ENCODE assay signal across 29 mouse cellular contexts in genomic region chr4:134617779-134618178, GRCm38 (mm10).
DNase-seq lines count a peak whose midpoint lies in the region; ATAC-seq and TF ChIP-seq lines count a peak whose summit lies in the region.
"Had no signal": no experiment of that assay in that cellular context is flagged by ENCODE, and none has a peak within 500 bp of the region (broad histone marks: within the 10 kb centered on the region; RNA-seq: fewer than 3 reads in every experiment).

No protein-coding gene starts in this region.

- H3K36me3 ChIP-seq in forebrain, embryonic 10.5 days (replicated peaks): no peaks in the 10 kb centered on the region
- H3K36me3 ChIP-seq in forebrain, embryonic 14.5 days (ENCODE audit: control insufficient read depth, insufficient read depth, low read length): no peaks in the 10 kb centered on the region
- no peaks in the 10 kb centered on the region for H3K36me3 ChIP-seq in heart, embryonic 14.5 days (ENCODE audit: control insufficient read depth, insufficient read depth, low read length)
- no peaks in the 10 kb centered on the region for H3K36me3 ChIP-seq in C2C12 (ENCODE audit: control insufficient read depth, insufficient read depth)
- no peaks in the 10 kb centered on the region for H3K36me3 ChIP-seq in embryonic facial prominence, embryonic 15.5 days
- H3K36me3 ChIP-seq: hindbrain, embryonic 13.5 days; limb, embryonic 12.5 days; lung, embryonic 15.5 days; neural tube, embryonic 15.5 days had no signal

- H3K9ac ChIP-seq in forebrain, embryonic 14.5 days (ENCODE audit: low read length): no peak overlapping the region
- no peak overlapping the region for H3K9ac ChIP-seq in heart, embryonic 14.5 days (ENCODE audit: low read length)
- no peak overlapping the region for H3K9ac ChIP-seq in embryonic facial prominence, embryonic 15.5 days
- H3K9ac ChIP-seq: forebrain, embryonic 13.5 days; hindbrain, embryonic 13.5 days; limb, embryonic 12.5 days; lung, embryonic 15.5 days; neural tube, embryonic 15.5 days had no signal

- no peak overlapping the region for H3K4me3 ChIP-seq in forebrain, embryonic 10.5 days
- no peak overlapping the region for H3K4me3 ChIP-seq in forebrain, embryonic 14.5 days (ENCODE audit: low read depth, low read length)
- H3K4me3 ChIP-seq in heart, embryonic 14.5 days (ENCODE audit: control insufficient read depth in 1 of 2, insufficient read depth in 1 of 2, low read depth in 1 of 2, low read length in 2 of 2): no peak overlapping the region
- no peak overlapping the region for H3K4me3 ChIP-seq in C2C12 (ENCODE audit: insufficient read depth, poor library complexity, severe bottlenecking)
- H3K4me3 ChIP-seq in embryonic facial prominence, embryonic 15.5 days (replicated peaks): no peak overlapping the region
- H3K4me3 ChIP-seq: erythroblast, embryonic 14.5 days; forebrain, embryonic 13.5 days; hindbrain, embryonic 13.5 days; limb, embryonic 12.5 days; lung, embryonic 15.5 days; neural tube, embryonic 15.5 days had no signal

- TF ChIP-seq CTCF in C2C12 (IDR thresholded peaks at IDR 0.05; ENCODE audit: control insufficient read depth, insufficient read depth, insufficient read length): no peak

- no peak overlapping the region for H3ac ChIP-seq in C2C12 (ENCODE audit: control insufficient read depth, insufficient read length, low read depth)

- peaks cover 55% of the 10 kb centered on the region for H3K4me1 ChIP-seq in forebrain, embryonic 10.5 days
- peaks cover 10% of the 10 kb centered on the region for H3K4me1 ChIP-seq in forebrain, embryonic 14.5 days (ENCODE audit: control insufficient read depth, insufficient read depth, low read length)
- peaks cover 7 to 9% of the 10 kb centered on the region in 2 experiments; a peak in 2 of 4 replicates for H3K4me1 ChIP-seq in heart, embryonic 14.5 days (ENCODE audit: control insufficient read depth in 2 of 2, insufficient read depth in 2 of 2, low read length in 2 of 2)
- H3K4me1 ChIP-seq in embryonic facial prominence, embryonic 15.5 days: peaks cover 6% of the 10 kb centered on the region; the same call in 1 of the 2 replicates
- H3K4me1 ChIP-seq: limb, embryonic 12.5 days; lung, embryonic 15.5 days had no signal

- peak overlapping the region; percentile 48 for H3K27ac ChIP-seq in forebrain, embryonic 10.5 days
- no peak overlapping the region for H3K27ac ChIP-seq in forebrain, embryonic 14.5 days (ENCODE audit: low read depth, low read length)
- peak overlapping the region; percentile 0 to 12; a peak in 1 of 4 replicates for H3K27ac ChIP-seq in heart, embryonic 14.5 days (replicated peaks in 1 of 2; ENCODE audit: control insufficient read depth in 1 of 2, insufficient read depth in 1 of 2, low read depth in 2 of 2, low read length in 2 of 2)
- no peak overlapping the region for H3K27ac ChIP-seq in embryonic facial prominence, embryonic 15.5 days (replicated peaks)
- H3K27ac ChIP-seq: forebrain, embryonic 13.5 days; hindbrain, embryonic 13.5 days; limb, embryonic 12.5 days; lung, embryonic 15.5 days; neural tube, embryonic 15.5 days; stomach, postnatal 0 days had no signal

- no peaks in the 10 kb centered on the region for H3K9me3 ChIP-seq in forebrain, embryonic 10.5 days
- no peaks in the 10 kb centered on the region for H3K9me3 ChIP-seq in forebrain, embryonic 14.5 days (replicated peaks; ENCODE audit: control insufficient read depth, low read length)
- 0 out of 2 replicates have a peak, but pooled peaks cover 3% of the 10 kb centered on the region for H3K9me3 ChIP-seq in heart, embryonic 14.5 days (ENCODE audit: control insufficient read depth, low read length)
- no peaks in the 10 kb centered on the region for H3K9me3 ChIP-seq in embryonic facial prominence, embryonic 15.5 days (replicated peaks)
- H3K9me3 ChIP-seq: forebrain, embryonic 13.5 days; hindbrain, embryonic 13.5 days; limb, embryonic 12.5 days; lung, embryonic 15.5 days; neural tube, embryonic 15.5 days had no signal

- no peaks in the 10 kb centered on the region for H3K79me3 ChIP-seq in C2C12 (ENCODE audit: low read depth)

- intact Hi-C loops in heart, postnatal 25 days (cut with DNase I): no loop called here

- ATAC-seq in forebrain, embryonic 14.5 days: no peak
- ATAC-seq in heart, embryonic 14.5 days (ENCODE audit: insufficient number of reproducible peaks, insufficient read depth, low FRiP score, low read depth): no peak
- peak; percentile 44; the same call in 1 of the 2 replicates for ATAC-seq in embryonic facial prominence, embryonic 15.5 days (ENCODE audit: insufficient number of reproducible peaks, low FRiP score, low TSS enrichment, low read depth)
- ATAC-seq in erythroblast, adult 5-6 weeks (replicated peaks; ENCODE audit: low FRiP score, poor library complexity, severe bottlenecking): no peak
- ATAC-seq: CD4-positive, CD25-positive, alpha-beta regulatory T cell, adult 4 months; forebrain, embryonic 13.5 days; intestine, postnatal 0 days had no signal

- WGBS in forebrain, embryonic 10.5 days: 87% methylated on average over 4 of the region's 4 CpGs
- WGBS in forebrain, embryonic 14.5 days: 86% methylated on average over 4 of the region's 4 CpGs
- WGBS in heart, embryonic 14.5 days: 47% methylated on average over 4 of the region's 4 CpGs
- WGBS in embryonic facial prominence, embryonic 15.5 days: 78% methylated on average over 4 of the region's 4 CpGs

- DNase-seq in forebrain, embryonic 10.5 days (ENCODE audit: extremely low spot score, low spot score): no peak
- DNase-seq in forebrain, embryonic 14.5 days (ENCODE audit: low spot score): no peak
- DNase-seq in heart, postnatal 25 days (ENCODE audit: low spot score): no peak
- DNase-seq in layer of hippocampus, adult 11-12 months (ENCODE audit: low spot score): no peak
- DNase-seq: adrenal gland, postnatal 14 days; cerebellum, adult 18-20 months; gastrocnemius, postnatal 25 days; heart, postnatal 36 days; kidney, adult 9 months; kidney, postnatal 10 days; layer of hippocampus, adult 9-11 months; midbrain, embryonic 14.5 days; right cerebral cortex, postnatal 4 days; thymus, adult 18-20 months; thymus, postnatal 25 days had no signal

- no peaks in the 10 kb centered on the region for H3K27me3 ChIP-seq in forebrain, embryonic 10.5 days (ENCODE audit: poor library complexity, severe bottlenecking)
- no peaks in the 10 kb centered on the region for H3K27me3 ChIP-seq in forebrain, embryonic 14.5 days (replicated peaks; ENCODE audit: control insufficient read depth, insufficient read depth, low read length)
- no peaks in the 10 kb centered on the region for H3K27me3 ChIP-seq in heart, embryonic 14.5 days (ENCODE audit: control insufficient read depth, insufficient read depth, low read length)
- no peaks in the 10 kb centered on the region for H3K27me3 ChIP-seq in C2C12 (ENCODE audit: control insufficient read depth, insufficient read depth, insufficient read length)
- H3K27me3 ChIP-seq in embryonic facial prominence, embryonic 15.5 days: no peaks in the 10 kb centered on the region
- H3K27me3 ChIP-seq: forebrain, embryonic 13.5 days; limb, embryonic 12.5 days; lung, embryonic 15.5 days; neural tube, embryonic 15.5 days had no signal

- H3K79me2 ChIP-seq in C2C12 (ENCODE audit: control insufficient read depth, insufficient read depth): no peaks in the 10 kb centered on the region

- no peak overlapping the region for H3K4me2 ChIP-seq in forebrain, embryonic 14.5 days (ENCODE audit: low read length)
- H3K4me2 ChIP-seq in heart, embryonic 14.5 days (ENCODE audit: low read length): no peak overlapping the region
- no peak overlapping the region for H3K4me2 ChIP-seq in embryonic facial prominence, embryonic 15.5 days (replicated peaks)
- H3K4me2 ChIP-seq: forebrain, embryonic 13.5 days; hindbrain, embryonic 13.5 days; limb, embryonic 12.5 days; liver, embryonic 11.5 days; lung, embryonic 15.5 days; neural tube, embryonic 15.5 days had no signal

TF ChIP-seq in C2C12, 6 proteins besides CTCF, POLR2A, EP300 and RAD21:
- TF ChIP-seq USF1 (IDR thresholded peaks at IDR 0.05; ENCODE audit: low read depth) (peak; percentile 23), MYOD1 (IDR thresholded peaks at IDR 0.05; ENCODE audit: control insufficient read depth, insufficient read length, low read depth) (peak; percentile 51), MAX (IDR thresholded peaks at IDR 0.05) (no peak)

Comparison
In these comparisons a context has a peak if more than half of its experiments do, and no peak if none do; other contexts are left out.
1. H3K27ac ChIP-seq: peak in forebrain, embryonic 10.5 days (single experiment) and heart, embryonic 14.5 days (2 of 2); none in forebrain, embryonic 14.5 days (single experiment) and embryonic facial prominence, embryonic 15.5 days (single experiment).